Mouse (Mus musculus) E14TG2a.4 (cell line): ENCODE results near the gene Tmco1.

Source experiments
- H3K27me3 ChIP-seq: 2 replicates; pipeline ENCODE4 v1.6.1; 2014; ENCODE audit warnings: low read length, control low read depth; ENCODE audit not compliant: insufficient read depth
- H3K36me3 ChIP-seq: 2 replicates; pipeline ENCODE4 v1.6.1; 2014; ENCODE audit warnings: low read length, control low read depth; ENCODE audit not compliant: insufficient read depth
- H3K4me1 ChIP-seq: replicated peaks from 2 replicates; pipeline ENCODE4 v1.6.1; 2014; ENCODE audit warnings: low read depth, low read length, control low read depth
- H3K4me3 ChIP-seq: replicated peaks from 2 replicates; pipeline ENCODE4 v1.5.1; 2014; ENCODE audit warnings: mild to moderate bottlenecking, low read length
- H3K9me3 ChIP-seq: 2 replicates; pipeline ENCODE4 v1.6.1; 2014; ENCODE audit warnings: low read length, control low read depth
- CTCF ChIP-seq: conservative IDR thresholded peaks from 2 replicates; pipeline ENCODE4 v1.5.1; 2014; ENCODE audit warnings: low read length
- NANOG ChIP-seq: IDR thresholded peaks from 2 replicates; pipeline ENCODE4 v1.6.1; 2014; ENCODE audit warnings: borderline replicate concordance, low read length, mixed read lengths
- POU5F1 ChIP-seq: IDR thresholded peaks from 2 replicates; pipeline ENCODE4 v1.6.1; 2014; ENCODE audit warnings: low read length, borderline replicate concordance

Tmco1 gene

DNA sequence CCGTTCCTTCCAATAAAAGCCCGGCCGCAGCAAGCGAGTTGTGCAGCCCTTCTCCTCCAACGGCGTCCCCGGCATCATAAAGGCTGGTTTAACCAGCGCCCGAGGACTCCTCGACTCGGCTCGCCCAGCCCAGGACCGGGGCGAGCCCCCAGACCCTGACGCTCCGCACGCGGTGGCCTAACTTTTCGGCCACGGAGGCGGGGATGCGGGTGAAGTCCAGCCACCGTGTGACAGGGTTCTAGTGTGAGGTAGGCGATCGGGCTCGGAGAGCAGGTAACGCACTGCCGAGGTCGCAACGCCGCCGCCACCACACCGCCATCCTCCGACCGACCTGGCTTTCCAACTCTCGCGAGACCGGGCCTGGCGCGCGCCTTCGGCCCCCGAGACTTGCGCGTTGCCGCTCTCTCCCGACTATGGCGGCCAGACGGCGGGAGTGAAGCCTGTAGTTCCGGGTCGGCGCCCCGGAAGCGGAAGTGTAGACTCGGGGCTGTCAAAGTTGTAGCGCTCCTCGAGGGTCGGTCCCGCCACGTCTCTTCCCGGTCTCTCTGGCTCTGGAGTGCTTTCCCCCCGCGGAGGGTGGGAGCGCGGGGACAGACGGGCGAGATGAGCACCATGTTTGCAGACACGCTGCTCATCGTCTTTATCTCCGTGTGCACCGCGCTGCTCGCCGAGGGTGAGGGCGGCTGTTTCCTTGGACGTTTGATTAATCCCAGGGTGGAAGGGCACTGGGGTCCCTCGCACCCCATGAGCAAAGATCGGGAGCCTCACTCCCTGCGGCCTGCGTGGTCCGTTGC is at the start of gene Tmco1:
TSS of gene Tmco1 (plus strand) at position 118 of the 794 bp plus-strand sequence.
- TF ChIP-seq NANOG = no peak
- no peak for TF ChIP-seq POU5F1
- no peak for TF ChIP-seq CTCF
- Histone ChIP-seq H3K27me3 (no peaks in the 10 kb centered on the region), H3K9me3 (no peaks in the 10 kb centered on the region), H3K4me1 (peaks cover 52% of the 10 kb centered on the region), H3K4me3 (peak within 1 kb of the TSS; percentile 95), H3K36me3 (peaks cover 27% of the 10 kb centered on the region)

DNA sequence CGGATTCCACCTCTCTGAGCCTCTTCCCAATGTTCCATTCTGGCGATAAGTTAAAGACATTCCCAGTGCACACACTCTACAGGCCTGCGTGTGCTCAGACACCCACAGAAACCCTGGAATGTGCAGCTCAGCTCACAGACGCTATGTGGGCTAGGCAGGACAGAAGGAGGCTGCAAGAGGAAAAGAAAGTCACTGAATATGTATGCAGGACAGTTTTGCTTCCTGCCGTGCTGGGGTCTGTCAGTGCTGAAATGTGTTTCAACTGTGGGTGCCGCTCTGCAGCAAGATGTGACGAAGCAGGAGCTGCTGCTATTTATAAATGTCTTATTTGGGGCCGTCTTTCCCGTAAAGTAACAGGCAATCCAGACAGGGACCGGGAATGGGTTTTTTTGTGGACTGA is 48.5 kb upstream of the Tmco1 start:
- Histone ChIP-seq H3K4me1 (peaks cover 89% of the 10 kb centered on the region), H3K9me3 (no peaks in the 10 kb centered on the region), H3K36me3 (peaks cover 62% of the 10 kb centered on the region), H3K27me3 (no peaks in the 10 kb centered on the region), H3K4me3 (no peak overlapping the region)
- TF ChIP-seq POU5F1 (no peak), CTCF (no peak), NANOG (no peak)

GRCm38 (mm10) chr1:167261750-167262149 is 46.4 kb upstream of the Tmco1 start:
- Histone ChIP-seq H3K4me1 (peaks cover 89% of the 10 kb centered on the region), H3K27me3 (no peaks in the 10 kb centered on the region), H3K4me3 (no peak overlapping the region), H3K36me3 (peaks cover 73% of the 10 kb centered on the region), H3K9me3 (no peaks in the 10 kb centered on the region)
- TF ChIP-seq NANOG (no peak), CTCF (no peak), POU5F1 (no peak)

DNA sequence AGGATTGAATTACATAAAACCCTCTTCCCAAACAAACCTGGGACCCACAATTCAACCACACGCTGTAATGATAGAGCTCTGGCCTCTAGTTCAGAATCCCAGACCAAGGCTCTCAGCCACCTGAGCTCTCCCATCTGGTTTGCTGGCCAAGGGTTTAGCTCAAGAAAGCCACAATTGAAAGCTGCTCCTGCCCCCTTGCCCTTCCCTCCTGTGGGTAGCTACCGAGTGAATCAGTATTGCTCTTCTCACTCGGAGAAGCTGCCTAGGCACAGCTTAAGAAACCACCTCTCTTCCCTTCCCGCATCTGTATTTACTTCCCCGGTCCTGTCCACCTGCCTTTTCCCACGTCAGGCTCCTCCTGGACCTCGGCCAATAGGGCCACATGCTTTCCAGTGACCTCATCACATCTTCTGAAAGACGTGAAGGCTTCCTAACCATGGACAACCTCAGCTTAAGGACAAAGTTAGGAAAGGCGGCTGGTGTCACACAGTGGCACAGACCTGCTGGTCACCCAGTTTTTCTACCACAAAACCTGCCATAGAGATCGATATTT is 45.6 kb upstream of the Tmco1 start:
- no peak overlapping the region for H3K4me3 ChIP-seq
- no peaks in the 10 kb centered on the region for H3K27me3 ChIP-seq
- peaks cover 89% of the 10 kb centered on the region for H3K4me1 ChIP-seq
- H3K9me3 ChIP-seq = no peaks in the 10 kb centered on the region
- peaks cover 77% of the 10 kb centered on the region for H3K36me3 ChIP-seq
- TF ChIP-seq NANOG (no peak), POU5F1 (no peak), CTCF (no peak)

GRCm38 (mm10) chr1:167265366-167265765 is 42.8 kb upstream of the Tmco1 start:
- no peak for TF ChIP-seq CTCF
- TF ChIP-seq NANOG = no peak
- no peak for TF ChIP-seq POU5F1
- H3K36me3 ChIP-seq = peaks cover 77% of the 10 kb centered on the region
- no peaks in the 10 kb centered on the region for H3K9me3 ChIP-seq
- no peaks in the 10 kb centered on the region for H3K27me3 ChIP-seq
- peaks cover 97% of the 10 kb centered on the region for H3K4me1 ChIP-seq
- H3K4me3 ChIP-seq = no peak overlapping the region

DNA sequence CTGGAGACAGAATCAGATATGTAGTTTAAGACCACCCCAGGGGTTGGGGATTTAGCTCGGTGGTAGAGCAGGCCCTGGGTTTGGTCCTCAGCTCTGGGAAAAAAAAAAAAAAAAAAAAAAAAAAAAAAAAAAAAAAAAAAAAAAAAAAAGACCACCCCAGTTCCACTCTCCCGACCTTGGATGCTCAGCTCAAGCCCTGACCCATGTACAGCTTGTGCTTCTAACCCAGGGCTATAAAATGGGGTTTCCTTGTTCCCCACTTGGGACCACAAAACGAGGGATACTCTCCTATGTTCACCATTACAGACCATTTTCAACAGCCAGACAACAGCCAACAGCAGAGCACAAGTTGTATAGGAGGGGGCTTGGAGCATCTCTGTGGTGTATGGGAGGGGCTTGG is 41.5 kb upstream of the Tmco1 start:
- peaks cover 69% of the 10 kb centered on the region for H3K36me3 ChIP-seq
- peaks cover 97% of the 10 kb centered on the region for H3K4me1 ChIP-seq
- H3K27me3 ChIP-seq = no peaks in the 10 kb centered on the region
- no peak overlapping the region for H3K4me3 ChIP-seq
- TF ChIP-seq POU5F1 (no peak), CTCF (no peak), NANOG (no peak)
- no peaks in the 10 kb centered on the region for H3K9me3 ChIP-seq

GRCm38 (mm10) chr1:167268360-167269063 is 39.7 kb upstream of the Tmco1 start:
- peaks cover 60% of the 10 kb centered on the region for H3K36me3 ChIP-seq
- TF ChIP-seq CTCF (no peak), POU5F1 (no peak), NANOG (no peak)
- H3K4me3 ChIP-seq = 0 out of 2 replicates have a peak overlapping the region, but pooled peaks have one; percentile 11
- H3K27me3 ChIP-seq = no peaks in the 10 kb centered on the region
- H3K4me1 ChIP-seq = peaks cover 97% of the 10 kb centered on the region
- no peaks in the 10 kb centered on the region for H3K9me3 ChIP-seq

DNA sequence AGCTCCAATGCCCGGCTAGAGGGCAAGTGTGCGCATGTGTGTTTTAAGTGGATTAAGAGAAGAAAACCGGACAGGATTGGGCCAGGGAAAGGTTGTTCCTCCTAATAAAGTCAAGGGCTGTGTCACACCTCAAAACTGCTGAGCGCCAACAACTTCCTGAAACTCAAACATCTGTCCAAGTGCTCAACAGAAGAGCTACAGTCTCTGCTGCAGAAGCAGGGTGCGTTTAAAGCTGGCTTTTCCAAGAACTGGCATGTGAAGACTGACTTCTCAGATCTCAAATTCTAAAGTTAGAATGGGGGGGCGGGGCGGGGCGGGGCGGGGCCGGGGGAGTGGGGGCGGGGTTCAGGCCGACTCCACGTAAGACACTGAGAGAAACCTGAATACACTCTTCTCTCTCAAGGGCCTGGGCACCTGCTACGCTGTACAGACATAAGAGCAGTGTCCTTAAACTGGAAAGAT is 38.8 kb upstream of the Tmco1 start:
- no peak for TF ChIP-seq CTCF
- peaks cover 96% of the 10 kb centered on the region for H3K4me1 ChIP-seq
- peaks cover 58% of the 10 kb centered on the region for H3K36me3 ChIP-seq

More for the DNA sequence above, 38.8 kb upstream of the Tmco1 start:
- Histone ChIP-seq H3K9me3 (no peaks in the 10 kb centered on the region), H3K4me3 (peak overlapping the region; percentile 62), H3K27me3 (no peaks in the 10 kb centered on the region)
